Mouse (Mus musculus): Measurements from ENCODE around the gene Hirip3.

GRCm38 (mm10) chr7:126822741-126823140 is 39.0 kb upstream of the Hirip3 start:
- TF ChIP-seq CTCF (IDR thresholded peaks at IDR 0.05; ENCODE audit: control insufficient read depth, insufficient read depth, low read length) (no peak), POLR2A (IDR thresholded peaks at IDR 0.05; ENCODE audit: borderline replicate concordance, control insufficient read depth, low read depth, low read length) (no peak)
